Mouse (Mus musculus): Measurements from ENCODE around the gene Rnf130.

- TF ChIP-seq CTCF (conservative IDR thresholded peaks at IDR 0.05; ENCODE audit: insufficient read depth, insufficient read length, low read depth, low read length) (no peak), POLR2A (IDR thresholded peaks at IDR 0.05; ENCODE audit: low read depth, low read length) (no peak)
Measured at GRCm38 (mm10) chr11:50151374-50151773, 126.2 kb downstream of the Rnf130 start.

All from kidney, adult 2 months (tissue).